ENCODE assay signal across 20 mouse cellular contexts in the genomic region with DNA sequence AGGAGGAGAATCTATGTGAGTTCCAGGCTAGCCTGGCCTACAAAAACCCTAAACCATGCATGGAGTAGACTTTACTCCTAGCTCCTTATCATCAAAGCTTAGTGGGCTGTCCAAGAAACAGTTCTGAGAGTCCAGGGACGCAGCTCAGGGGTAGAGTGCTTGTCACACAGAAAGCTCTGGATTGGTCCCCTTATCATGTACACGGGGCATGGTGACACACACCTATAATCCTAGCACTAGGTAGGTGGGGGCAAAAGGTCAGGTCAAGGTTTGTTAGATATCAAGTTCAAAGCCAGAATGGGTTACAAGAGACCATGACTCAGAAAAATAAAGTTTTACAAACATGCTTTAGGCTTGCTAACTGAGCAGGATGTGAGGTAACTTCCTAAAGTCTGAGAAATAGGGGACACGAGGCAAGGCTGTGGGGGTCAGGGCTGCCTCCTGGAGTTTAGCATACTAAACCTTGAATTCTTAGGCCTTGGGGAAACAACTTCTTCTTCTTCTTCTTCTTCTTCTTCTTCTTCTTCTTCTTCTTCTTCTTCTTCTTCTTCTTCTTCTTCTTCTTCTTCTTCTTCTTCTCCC. TPM values are rescaled to one million over a fixed set of nuclear protein-coding genes. Genes with fewer than 3 reads are reported as not detected.
DNase-seq lines count a peak whose midpoint lies in the region; ATAC-seq and TF ChIP-seq lines count a peak whose summit lies in the region.
"Had no signal": no experiment of that assay in that cellular context is flagged by ENCODE, and none has a peak within 500 bp of the region (broad histone marks: within the 10 kb centered on the region; RNA-seq: fewer than 3 reads in every experiment).

No protein-coding gene starts in this region.

- no peak for ATAC-seq in liver, embryonic 13.5 days (ENCODE audit: low read depth)
- ATAC-seq in intestine, embryonic 16.5 days = peak; percentile 56
- no peak for ATAC-seq in forebrain, embryonic 16.5 days
- ATAC-seq in stomach, postnatal 0 days (ENCODE audit: low FRiP score, low TSS enrichment) = no peak
- ATAC-seq: activated CD4-positive, CD25-positive, alpha-beta regulatory T cell, adult 4 months; forebrain, embryonic 15.5 days; Patski had no signal

- 40% methylated on average over 3 of the region's 3 CpGs for WGBS in liver, embryonic 13.5 days (ENCODE audit: insufficient replicate concordance)
- 27% methylated on average over 3 of the region's 3 CpGs for WGBS in bone marrow, adult 2 months
- 61% methylated on average over 3 of the region's 3 CpGs for WGBS in intestine, embryonic 16.5 days
- WGBS in forebrain, embryonic 16.5 days = 84% methylated on average over 3 of the region's 3 CpGs
- 65% methylated on average over 3 of the region's 3 CpGs for WGBS in stomach, postnatal 0 days

- no peaks in the 10 kb centered on the region for H3K27me3 ChIP-seq in liver, embryonic 13.5 days
- no peaks in the 10 kb centered on the region for H3K27me3 ChIP-seq in intestine, embryonic 16.5 days (replicated peaks; ENCODE audit: control insufficient read depth, insufficient read depth, low read length)
- H3K27me3 ChIP-seq in forebrain, embryonic 16.5 days (replicated peaks; ENCODE audit: control insufficient read depth, insufficient read depth, low read length) = no peaks in the 10 kb centered on the region
- H3K27me3 ChIP-seq in stomach, postnatal 0 days (ENCODE audit: control insufficient read depth, insufficient read depth, low read length) = no peaks in the 10 kb centered on the region
- H3K27me3 ChIP-seq: CH12.LX; embryonic facial prominence, embryonic 12.5 days; forebrain, embryonic 15.5 days; heart, embryonic 12.5 days; Patski had no signal

- no peak for TF ChIP-seq POLR2A in bone marrow, adult 2 months (IDR thresholded peaks at IDR 0.05; ENCODE audit: borderline replicate concordance, control insufficient read depth, low read depth, low read length)

- H3K4me3 ChIP-seq in liver, embryonic 13.5 days (replicated peaks) = no peak overlapping the region
- H3K4me3 ChIP-seq in bone marrow, adult 2 months (replicated peaks; ENCODE audit: control insufficient read depth, low read depth, low read length) = no peak overlapping the region
- H3K4me3 ChIP-seq in intestine, embryonic 16.5 days (ENCODE audit: low read length) = no peak overlapping the region
- H3K4me3 ChIP-seq in forebrain, embryonic 16.5 days (replicated peaks; ENCODE audit: low read length) = no peak overlapping the region
- H3K4me3 ChIP-seq in stomach, postnatal 0 days (ENCODE audit: low read depth, low read length) = no peak overlapping the region
- H3K4me3 ChIP-seq: embryonic facial prominence, embryonic 12.5 days; forebrain, embryonic 15.5 days; heart, embryonic 12.5 days; hindbrain, embryonic 10.5 days had no signal

- peaks cover 68% of the 10 kb centered on the region for H3K4me1 ChIP-seq in liver, embryonic 13.5 days (replicated peaks)
- H3K4me1 ChIP-seq in bone marrow, adult 2 months (ENCODE audit: control insufficient read depth, insufficient read depth, low read length) = no peaks in the 10 kb centered on the region; the same call in 1 of the 2 replicates
- H3K4me1 ChIP-seq in intestine, embryonic 16.5 days (ENCODE audit: control insufficient read depth, insufficient read depth, low read length) = peaks cover 7% of the 10 kb centered on the region; the same call in 1 of the 2 replicates
- H3K4me1 ChIP-seq in forebrain, embryonic 16.5 days (replicated peaks; ENCODE audit: control insufficient read depth, insufficient read depth, low read length) = peaks cover 10% of the 10 kb centered on the region
- H3K4me1 ChIP-seq in stomach, postnatal 0 days (replicated peaks; ENCODE audit: control insufficient read depth, insufficient read depth) = no peaks in the 10 kb centered on the region
- H3K4me1 ChIP-seq: embryonic facial prominence, embryonic 12.5 days had no signal

- H3K9ac ChIP-seq in liver, embryonic 13.5 days = no peak overlapping the region
- H3K9ac ChIP-seq in intestine, embryonic 16.5 days (ENCODE audit: low read depth, low read length) = no peak overlapping the region
- no peak overlapping the region for H3K9ac ChIP-seq in forebrain, embryonic 16.5 days (replicated peaks; ENCODE audit: low read depth, low read length)
- no peak overlapping the region for H3K9ac ChIP-seq in stomach, postnatal 0 days (ENCODE audit: low read length)
- H3K9ac ChIP-seq: embryonic facial prominence, embryonic 12.5 days; forebrain, embryonic 15.5 days; heart, embryonic 12.5 days; hindbrain, embryonic 14.5 days had no signal

- no peak for TF ChIP-seq EP300 in stomach, postnatal 0 days (optimal IDR thresholded peaks at IDR 0.05)

- 0 out of 2 replicates have a peak overlapping the region, but pooled peaks have one; percentile 26 for H3K27ac ChIP-seq in liver, embryonic 13.5 days
- peak overlapping the region; percentile 31; the same call in 1 of the 2 replicates for H3K27ac ChIP-seq in bone marrow, adult 2 months (ENCODE audit: control insufficient read depth, insufficient read depth, low read depth, low read length, poor library complexity)
- H3K27ac ChIP-seq in intestine, embryonic 16.5 days (ENCODE audit: low read length) = no peak overlapping the region
- no peak overlapping the region for H3K27ac ChIP-seq in forebrain, embryonic 16.5 days (ENCODE audit: low read length)
- H3K27ac ChIP-seq in stomach, postnatal 0 days (replicated peaks) = no peak overlapping the region
- H3K27ac ChIP-seq: embryonic facial prominence, embryonic 12.5 days; forebrain, embryonic 15.5 days; hindbrain, embryonic 10.5 days; hindbrain, embryonic 14.5 days had no signal

- TF ChIP-seq CTCF in bone marrow, adult 2 months (IDR thresholded peaks at IDR 0.05; ENCODE audit: control insufficient read depth, insufficient read depth, low read length) = no peak
- no peak for TF ChIP-seq CTCF in stomach, postnatal 0 days (IDR thresholded peaks at IDR 0.05; ENCODE audit: low read depth)

- H3K36me3 ChIP-seq in liver, embryonic 13.5 days = peaks cover 6% of the 10 kb centered on the region
- no peaks in the 10 kb centered on the region for H3K36me3 ChIP-seq in intestine, embryonic 16.5 days (ENCODE audit: control insufficient read depth, insufficient read depth, low read length)
- H3K36me3 ChIP-seq in forebrain, embryonic 16.5 days (ENCODE audit: control insufficient read depth, insufficient read depth) = no peaks in the 10 kb centered on the region
- H3K36me3 ChIP-seq in stomach, postnatal 0 days (ENCODE audit: control insufficient read depth, insufficient read depth, low read length) = no peaks in the 10 kb centered on the region
- H3K36me3 ChIP-seq: embryonic facial prominence, embryonic 12.5 days; heart, embryonic 12.5 days had no signal

- H3K4me2 ChIP-seq in liver, embryonic 13.5 days = no peak overlapping the region
- H3K4me2 ChIP-seq in intestine, embryonic 16.5 days (ENCODE audit: low read depth, low read length) = no peak overlapping the region
- H3K4me2 ChIP-seq in forebrain, embryonic 16.5 days (ENCODE audit: low read length) = no peak overlapping the region
- no peak overlapping the region for H3K4me2 ChIP-seq in stomach, postnatal 0 days (replicated peaks; ENCODE audit: low read depth)
- H3K4me2 ChIP-seq: embryonic facial prominence, embryonic 12.5 days; forebrain, embryonic 15.5 days; heart, embryonic 12.5 days; hindbrain, embryonic 14.5 days had no signal

- no peak for DNase-seq in liver, embryonic 13.5 days
- DNase-seq in liver = no peak
- DNase-seq in stomach, postnatal 0 days (ENCODE audit: low spot score) = no peak
- DNase-seq in cerebellum, adult 18-20 months = no peak
- DNase-seq: adrenal gland, postnatal 14 days; cerebellum, adult 8-10 months; cerebellum, postnatal 14 days; embryo, embryonic 11 days; gastrocnemius, postnatal 10 days had no signal

- no peaks in the 10 kb centered on the region for H3K9me3 ChIP-seq in liver, embryonic 13.5 days (replicated peaks)
- no peaks in the 10 kb centered on the region for H3K9me3 ChIP-seq in intestine, embryonic 16.5 days (ENCODE audit: control insufficient read depth, low read length)
- no peaks in the 10 kb centered on the region for H3K9me3 ChIP-seq in forebrain, embryonic 16.5 days (ENCODE audit: control insufficient read depth, low read length)
- no peaks in the 10 kb centered on the region for H3K9me3 ChIP-seq in stomach, postnatal 0 days (ENCODE audit: control insufficient read depth, low read length)
- H3K9me3 ChIP-seq: embryonic facial prominence, embryonic 12.5 days; forebrain, embryonic 15.5 days; heart, embryonic 12.5 days; hindbrain, embryonic 10.5 days had no signal

RNA-seq across cellular contexts. Expression of gene Tigd3, which starts 6.6 kb away (rescaled TPM):
- polyA plus RNA-seq in liver, embryonic 13.5 days (2015; fragmentation: Nextera tagmentation; extraction: Ambion mirVana) = 2.5 TPM in 2 replicates
- polyA plus RNA-seq in bone marrow, adult 2 months (2011; ENCODE audit: insufficient read depth, insufficient read length, low replicate concordance, missing spikeins) = 4.4 and 6.4 TPM in 2 replicates
- 1.5 and 1.7 TPM in 2 replicates for polyA plus RNA-seq in intestine, embryonic 16.5 days (2015; fragmentation: Nextera tagmentation; extraction: Ambion mirVana)
- polyA plus RNA-seq in forebrain, embryonic 16.5 days (2015; fragmentation: Nextera tagmentation; extraction: Ambion mirVana) = 11.0 and 13.7 TPM in 2 replicates
- polyA plus RNA-seq in stomach, postnatal 0 days (2015; fragmentation: Nextera tagmentation; extraction: Ambion mirVana) = 0.77 and 1.0 TPM in 2 replicates

RNA-seq across cellular contexts. Expression of gene Slc25a45, which starts 9.7 kb away (rescaled TPM):
- 5.7 and 6.8 TPM in 2 replicates for polyA plus RNA-seq in liver, embryonic 13.5 days (2015; fragmentation: Nextera tagmentation; extraction: Ambion mirVana)
- polyA plus RNA-seq in bone marrow, adult 2 months (2011; ENCODE audit: insufficient read depth, insufficient read length, low replicate concordance, missing spikeins) = 11.6 and 24.6 TPM in 2 replicates
- polyA plus RNA-seq in intestine, embryonic 16.5 days (2015; fragmentation: Nextera tagmentation; extraction: Ambion mirVana) = 3.4 and 4.1 TPM in 2 replicates
- polyA plus RNA-seq in forebrain, embryonic 16.5 days (2015; fragmentation: Nextera tagmentation; extraction: Ambion mirVana) = 1.5 and 2.0 TPM in 2 replicates
- polyA plus RNA-seq in stomach, postnatal 0 days (2015; fragmentation: Nextera tagmentation; extraction: Ambion mirVana) = 2.9 and 3.2 TPM in 2 replicates

RNA-seq across cellular contexts. Expression of gene Frmd8, which starts 12.3 kb away (rescaled TPM):
- polyA plus RNA-seq in liver, embryonic 13.5 days (2015; fragmentation: Nextera tagmentation; extraction: Ambion mirVana) = 13.9 and 15.8 TPM in 2 replicates
- 14.3 and 18.1 TPM in 2 replicates for polyA plus RNA-seq in bone marrow, adult 2 months (2011; ENCODE audit: insufficient read depth, insufficient read length, low replicate concordance, missing spikeins)
- 31.1 and 31.7 TPM in 2 replicates for polyA plus RNA-seq in intestine, embryonic 16.5 days (2015; fragmentation: Nextera tagmentation; extraction: Ambion mirVana)
- 20.9 and 21.5 TPM in 2 replicates for polyA plus RNA-seq in forebrain, embryonic 16.5 days (2015; fragmentation: Nextera tagmentation; extraction: Ambion mirVana)
- polyA plus RNA-seq in stomach, postnatal 0 days (2015; fragmentation: Nextera tagmentation; extraction: Ambion mirVana) = 13.8 and 18.8 TPM in 2 replicates

RNA-seq across cellular contexts. Expression of gene Dpf2, which starts 25.5 kb away (rescaled TPM):
- 56.7 and 60.0 TPM in 2 replicates for polyA plus RNA-seq in liver, embryonic 13.5 days (2015; fragmentation: Nextera tagmentation; extraction: Ambion mirVana)
- 31.1 and 60.8 TPM in 2 replicates for polyA plus RNA-seq in bone marrow, adult 2 months (2011; ENCODE audit: insufficient read depth, insufficient read length, low replicate concordance, missing spikeins)
- 109 and 119 TPM in 2 replicates for polyA plus RNA-seq in intestine, embryonic 16.5 days (2015; fragmentation: Nextera tagmentation; extraction: Ambion mirVana)
- polyA plus RNA-seq in forebrain, embryonic 16.5 days (2015; fragmentation: Nextera tagmentation; extraction: Ambion mirVana) = 124 and 126 TPM in 2 replicates
- polyA plus RNA-seq in stomach, postnatal 0 days (2015; fragmentation: Nextera tagmentation; extraction: Ambion mirVana) = 47.0 and 54.9 TPM in 2 replicates

RNA-seq across cellular contexts. Expression of gene Cdc42ep2, which starts 37.3 kb away (rescaled TPM):
- 2.7 and 3.0 TPM in 2 replicates for polyA plus RNA-seq in liver, embryonic 13.5 days (2015; fragmentation: Nextera tagmentation; extraction: Ambion mirVana)
- 2.3 and 5.3 TPM in 2 replicates for polyA plus RNA-seq in bone marrow, adult 2 months (2011; ENCODE audit: insufficient read depth, insufficient read length, low replicate concordance, missing spikeins)
- 14.7 and 15.1 TPM in 2 replicates for polyA plus RNA-seq in intestine, embryonic 16.5 days (2015; fragmentation: Nextera tagmentation; extraction: Ambion mirVana)
- 11.1 and 12.4 TPM in 2 replicates for polyA plus RNA-seq in forebrain, embryonic 16.5 days (2015; fragmentation: Nextera tagmentation; extraction: Ambion mirVana)
- 7.9 and 8.1 TPM in 2 replicates for polyA plus RNA-seq in stomach, postnatal 0 days (2015; fragmentation: Nextera tagmentation; extraction: Ambion mirVana)

Comparison
In these comparisons a context has a peak if more than half of its experiments do, and no peak if none do; other contexts are left out.
1. H3K27ac ChIP-seq: peak in liver, embryonic 13.5 days (single experiment) and bone marrow, adult 2 months (single experiment); none in intestine, embryonic 16.5 days (single experiment), forebrain, embryonic 16.5 days (single experiment) and stomach, postnatal 0 days (single experiment).